Mouse (Mus musculus): Measurements from ENCODE around the gene Lifr.

- no peak for TF ChIP-seq POLR2A (IDR thresholded peaks at IDR 0.05; ENCODE audit: extremely low read depth, insufficient read depth, low read length)
- no peak for TF ChIP-seq CTCF (IDR thresholded peaks at IDR 0.05; ENCODE audit: low read depth, low read length)
Measured at GRCm38 (mm10) chr15:7194147-7194720, 103.8 kb downstream of the Lifr start.
